Mouse (Mus musculus) heart, embryonic 13.5 days (tissue): Measurements from ENCODE around the gene Aox4. TPM values are rescaled to one million over a fixed set of nuclear protein-coding genes. Genes with fewer than 3 reads are reported as not detected.
A peak's percentile ranks its signal among the peaks of the same experiment; 100 is the strongest.

Experiments used
- ATAC-seq: fragments of 200-750 bp; cut with Nextera tagmentation; 2 replicates; pipeline ENCODE4 v1.8.0; 2017; ENCODE audit warnings: moderate TSS enrichment; ENCODE audit not compliant: insufficient number of reproducible peaks, low FRiP score, low TSS enrichment; ENCODE audit errors: extremely low read depth
- H3K27ac ChIP-seq: fragments of 300-500 bp; sonication (generic); replicated peaks from 2 replicates; pipeline ENCODE4 v1.5.1; 2015; ENCODE audit warnings: moderate library complexity, mild to moderate bottlenecking, inconsistent platforms
- H3K27me3 ChIP-seq: fragments of 300-500 bp; sonication (generic); replicated peaks from 2 replicates; pipeline ENCODE4 v1.6.1; 2015; ENCODE audit warnings: mild to moderate bottlenecking, inconsistent platforms
- H3K36me3 ChIP-seq: fragments of 300-500 bp; sonication (generic); 2 replicates; pipeline ENCODE4 v1.6.1; 2015; ENCODE audit warnings: mild to moderate bottlenecking, inconsistent platforms
- H3K4me1 ChIP-seq: fragments of 300-500 bp; sonication (generic); 2 replicates; pipeline ENCODE4 v1.6.1; 2015; ENCODE audit warnings: inconsistent platforms
- H3K4me2 ChIP-seq: fragments of 300-500 bp; sonication (generic); 2 replicates; pipeline ENCODE4 v1.6.1; 2015; ENCODE audit warnings: inconsistent platforms, mild to moderate bottlenecking, moderate library complexity
- H3K4me3 ChIP-seq: fragments of 300-500 bp; sonication (generic); 2 replicates; pipeline ENCODE4 v1.5.1; 2015; ENCODE audit warnings: moderate library complexity, mild to moderate bottlenecking, inconsistent platforms
- H3K9ac ChIP-seq: fragments of 300-500 bp; sonication (generic); 2 replicates; pipeline ENCODE4 v1.6.1; 2015; ENCODE audit warnings: inconsistent platforms, mild to moderate bottlenecking, moderate library complexity
- H3K9me3 ChIP-seq: fragments of 300-500 bp; sonication (generic); 2 replicates; pipeline ENCODE4 v1.6.1; 2016; ENCODE audit warnings: inconsistent platforms
- WGBS: fragments of 180-500 bp; shearing (Covaris S2); methylation state at CpG from one replicate; pipeline ENCODE4 v1.1.7; 2015; ENCODE audit warnings: mixed read lengths; 5-methylcytosine and 5-hydroxymethylcytosine counted together
- polyA plus RNA-seq: library from polyadenylated mRNA; unstranded; fragments of >200 nt; fragmentation: Nextera tagmentation; extraction: Ambion mirVana; gene quantifications from 2 replicates; pipeline ENCODE4 v1.2.1, GENCODE M21; 2015

Gene Aox4
- 0.16 and 0.34 TPM in 2 replicates for polyA plus RNA-seq

- Histone ChIP-seq H3K27me3 (peaks cover 39% of the 10 kb centered on the region), H3K9ac (no peak within 1 kb of the TSS), H3K4me3 (no peak within 1 kb of the TSS), H3K9me3 (peaks cover 6% of the 10 kb centered on the region; the same call in 1 of the 2 replicates), H3K36me3 (no peaks in the 10 kb centered on the region), H3K27ac (no peak within 1 kb of the TSS), H3K4me1 (peaks cover 11% of the 10 kb centered on the region), H3K4me2 (no peak within 1 kb of the TSS)
- ATAC-seq, result no peak
- WGBS, result 76% methylated on average over 17 of the region's 17 CpGs
Measured at GRCm38 (mm10) chr1:58210203-58210602, at the start of gene Aox4. Gene Aox4 (plus strand): TSS chr1:58210397.

- H3K9me3 ChIP-seq, result no peaks in the 10 kb centered on the region
- H3K4me1 ChIP-seq, result no peaks in the 10 kb centered on the region
- H3K9ac ChIP-seq, result no peak overlapping the region
- ATAC-seq, result no peak
- no peak overlapping the region for H3K4me2 ChIP-seq
- WGBS, result 64% methylated on average over 6 of the region's 6 CpGs
- H3K27ac ChIP-seq, result no peak overlapping the region
- no peaks in the 10 kb centered on the region for H3K36me3 ChIP-seq
- peaks cover 20% of the 10 kb centered on the region for H3K27me3 ChIP-seq
- H3K4me3 ChIP-seq, result no peak overlapping the region
Measured at GRCm38 (mm10) chr1:58169893-58170292, 40.3 kb upstream of the Aox4 start.

- Histone ChIP-seq H3K4me2 (no peak overlapping the region), H3K27ac (no peak overlapping the region), H3K36me3 (no peaks in the 10 kb centered on the region), H3K4me1 (no peaks in the 10 kb centered on the region), H3K9ac (no peak overlapping the region), H3K9me3 (no peaks in the 10 kb centered on the region), H3K4me3 (no peak overlapping the region), H3K27me3 (no peaks in the 10 kb centered on the region)
- whole genome bisulfite sequencing, result 61% methylated on average over 5 of the region's 5 CpGs
- ATAC-seq, result no peak
Measured at GRCm38 (mm10) chr1:58188514-58189175, 21.6 kb upstream of the Aox4 start.

- no peak for ATAC-seq
Measured at GRCm38 (mm10) chr1:58194317-58194716, 15.9 kb upstream of the Aox4 start.

GRCm38 (mm10) chr1:58194988-58195387 lies 15.2 kb upstream of the Aox4 start:
- H3K36me3 ChIP-seq, result no peaks in the 10 kb centered on the region
- H3K27me3 ChIP-seq, result peaks cover 12% of the 10 kb centered on the region; the same call in 1 of the 2 replicates
- H3K27ac ChIP-seq, result no peak overlapping the region
- ATAC-seq, result no peak
- WGBS, result 73% methylated on average over 3 of the region's 3 CpGs
- H3K4me3 ChIP-seq, result no peak overlapping the region
- H3K4me2 ChIP-seq, result peak overlapping the region; percentile 46
- no peaks in the 10 kb centered on the region for H3K9me3 ChIP-seq
- H3K9ac ChIP-seq, result no peak overlapping the region
- peaks cover 7% of the 10 kb centered on the region for H3K4me1 ChIP-seq

More at GRCm38 (mm10) chr1:58194317-58194716, 15.9 kb upstream of the Aox4 start:
- Histone ChIP-seq H3K27ac (no peak overlapping the region), H3K4me3 (no peak overlapping the region), H3K36me3 (no peaks in the 10 kb centered on the region), H3K9ac (no peak overlapping the region), H3K4me2 (no peak overlapping the region), H3K4me1 (peaks cover 7% of the 10 kb centered on the region), H3K27me3 (peaks cover 12% of the 10 kb centered on the region; the same call in 1 of the 2 replicates), H3K9me3 (no peaks in the 10 kb centered on the region)
- 82% methylated on average over 12 of the region's 12 CpGs for WGBS

- H3K4me3 ChIP-seq, result no peak overlapping the region
- 19% methylated on average over 10 of the region's 10 CpGs for WGBS
- H3K27ac ChIP-seq, result no peak overlapping the region
- ATAC-seq, result no peak
- H3K4me2 ChIP-seq, result peak overlapping the region; percentile 46
- peaks cover 12% of the 10 kb centered on the region; the same call in 1 of the 2 replicates for H3K27me3 ChIP-seq
- H3K4me1 ChIP-seq, result peaks cover 7% of the 10 kb centered on the region
- no peaks in the 10 kb centered on the region for H3K9me3 ChIP-seq
- no peaks in the 10 kb centered on the region for H3K36me3 ChIP-seq
- no peak overlapping the region for H3K9ac ChIP-seq
Measured at GRCm38 (mm10) chr1:58195541-58195940, 14.7 kb upstream of the Aox4 start.

- Histone ChIP-seq H3K4me1 (peaks cover 7% of the 10 kb centered on the region), H3K9me3 (no peaks in the 10 kb centered on the region), H3K9ac (no peak overlapping the region), H3K27ac (no peak overlapping the region), H3K4me2 (no peak overlapping the region), H3K36me3 (no peaks in the 10 kb centered on the region), H3K4me3 (no peak overlapping the region), H3K27me3 (peaks cover 12% of the 10 kb centered on the region; the same call in 1 of the 2 replicates)
- 79% methylated on average over 9 of the region's 9 CpGs for WGBS
- ATAC-seq, result no peak
Measured at GRCm38 (mm10) chr1:58197023-58197422, 13.2 kb upstream of the Aox4 start.

GRCm38 (mm10) chr1:58198386-58198785 lies 11.8 kb upstream of the Aox4 start:
- Histone ChIP-seq H3K4me3 (no peak overlapping the region), H3K9ac (no peak overlapping the region), H3K9me3 (no peaks in the 10 kb centered on the region), H3K4me2 (no peak overlapping the region), H3K27ac (no peak overlapping the region), H3K4me1 (peaks cover 7% of the 10 kb centered on the region), H3K27me3 (peaks cover 12% of the 10 kb centered on the region; the same call in 1 of the 2 replicates), H3K36me3 (no peaks in the 10 kb centered on the region)
- no peak for ATAC-seq
- 24% methylated on average over 4 of the region's 4 CpGs for WGBS

- peaks cover 8% of the 10 kb centered on the region; the same call in 1 of the 2 replicates for H3K9me3 ChIP-seq
- no peak for ATAC-seq
- 74% methylated on average over 7 of the region's 7 CpGs for WGBS
Measured at GRCm38 (mm10) chr1:58212805-58213204, 2.6 kb downstream of the Aox4 start.

GRCm38 (mm10) chr1:58213838-58214237 lies 3.6 kb downstream of the Aox4 start:
- H3K27me3 ChIP-seq, result peaks cover 28% of the 10 kb centered on the region
- H3K36me3 ChIP-seq, result no peaks in the 10 kb centered on the region
- 61% methylated on average over 5 of the region's 5 CpGs for whole genome bisulfite sequencing
- H3K4me1 ChIP-seq, result peaks cover 11% of the 10 kb centered on the region
- ATAC-seq, result no peak
- no peak overlapping the region for H3K4me2 ChIP-seq
- no peak overlapping the region for H3K9ac ChIP-seq
- H3K27ac ChIP-seq, result no peak overlapping the region
- peaks cover 8% of the 10 kb centered on the region; the same call in 1 of the 2 replicates for H3K9me3 ChIP-seq
- no peak overlapping the region for H3K4me3 ChIP-seq

More at GRCm38 (mm10) chr1:58212805-58213204, 2.6 kb downstream of the Aox4 start:
- H3K4me3 ChIP-seq, result no peak overlapping the region
- H3K27me3 ChIP-seq, result peaks cover 39% of the 10 kb centered on the region
- H3K4me1 ChIP-seq, result peaks cover 11% of the 10 kb centered on the region
- no peaks in the 10 kb centered on the region for H3K36me3 ChIP-seq
- no peak overlapping the region for H3K9ac ChIP-seq
- H3K4me2 ChIP-seq, result no peak overlapping the region
- H3K27ac ChIP-seq, result no peak overlapping the region

- H3K9me3 ChIP-seq, result peaks cover 5% of the 10 kb centered on the region; the same call in 1 of the 2 replicates
- H3K27me3 ChIP-seq, result peaks cover 17% of the 10 kb centered on the region
- no peak overlapping the region for H3K4me2 ChIP-seq
- WGBS, result 76% methylated on average over 4 of the region's 4 CpGs
- no peak overlapping the region for H3K27ac ChIP-seq
- peaks cover 11% of the 10 kb centered on the region for H3K4me1 ChIP-seq
- no peaks in the 10 kb centered on the region for H3K36me3 ChIP-seq
- H3K4me3 ChIP-seq, result no peak overlapping the region
- H3K9ac ChIP-seq, result no peak overlapping the region
- ATAC-seq, result no peak
Measured at GRCm38 (mm10) chr1:58215353-58215752, 5.2 kb downstream of the Aox4 start.
